Mouse (Mus musculus): ENCODE measurements around the gene Eif2d. TPM values are rescaled to one million over a fixed set of nuclear protein-coding genes. Genes with fewer than 3 reads are reported as not detected.

Eif2d gene
- total RNA-seq (2021) (10 to 100 TPM; 34.7 to 37.1 TPM), polyA plus RNA-seq (2012; rRNA removed) (25.8 and 35.3 TPM in 2 replicates)
- long read RNA-seq, transcript Eif2d-202 (15 exons, 2,009 nt), result major isoform, 39 of 48 reads
- long read RNA-seq, partial matches to known transcripts, result 6 of 48 reads
- long read RNA-seq, other reads (novel, unspliced or antisense), result 3 of 48 reads

- intact Hi-C loops (cut with DNase I), result loop anchor here (2.0 to 10.0 kb wide), 2 partner anchors 14 to 278 kb away; partner anchors contain the start of gene Dyrk3
- peak; percentile 90 to 91 for DNase-seq
- Histone ChIP-seq H3K27me3 (ENCODE audit: control insufficient read depth, insufficient read depth, low read length) (no peaks in the 10 kb centered on the region), H3K27ac (peak within 1 kb of the TSS; percentile 52), H3K79me2 (replicated peaks; ENCODE audit: control insufficient read depth, insufficient read depth, low read length) (no peaks in the 10 kb centered on the region), H3K9ac (ENCODE audit: low read depth, low read length) (peak within 1 kb of the TSS; percentile 82), H3K4me3 (peak within 1 kb of the TSS; percentile 67), H3K4me1 (ENCODE audit: control insufficient read depth, insufficient read depth, low read length) (peaks cover 2% of the 10 kb centered on the region; the same call in 1 of the 2 replicates), H3K36me3 (ENCODE audit: control insufficient read depth, insufficient read depth, low read length) (peaks cover 3% of the 10 kb centered on the region)
- WGBS, result 1% methylated on average over 27 of the region's 27 CpGs
- no peak for TF ChIP-seq EP300 (IDR thresholded peaks at IDR 0.05; ENCODE audit: insufficient read depth, low read depth, low read length)
- peak; percentile 72; the same call in 1 of the 2 replicates for TF ChIP-seq POLR2A (IDR thresholded peaks at IDR 0.05; ENCODE audit: insufficient read depth, low read depth, low read length)
These were observed at the start of gene Eif2d for GRCm38 (mm10) chr1:131153018-131153629. Gene Eif2d (plus strand): TSS chr1:131153181.

- no peak overlapping the region for H3K27ac ChIP-seq
These were observed 49.1 kb upstream of the Eif2d start for GRCm38 (mm10) chr1:131103776-131104424.

GRCm38 (mm10) chr1:131107575-131108308 lies 45.2 kb upstream of the Eif2d start:
- Histone ChIP-seq H3K79me2 (replicated peaks; ENCODE audit: control insufficient read depth, insufficient read depth, low read length) (no peaks in the 10 kb centered on the region), H3K9ac (ENCODE audit: low read depth, low read length) (no peak overlapping the region), H3K27me3 (ENCODE audit: control insufficient read depth, insufficient read depth, low read length) (no peaks in the 10 kb centered on the region), H3K4me3 (no peak overlapping the region), H3K27ac (peak overlapping the region; percentile 45), H3K36me3 (ENCODE audit: control insufficient read depth, insufficient read depth, low read length) (peaks cover 1% of the 10 kb centered on the region; the same call in 1 of the 2 replicates), H3K4me1 (ENCODE audit: control insufficient read depth, insufficient read depth, low read length) (peaks cover 12% of the 10 kb centered on the region)
- intact Hi-C loops (cut with DNase I), result no loop called here
- WGBS, result 56% methylated on average over 10 of the region's 10 CpGs
- TF ChIP-seq CTCF (IDR thresholded peaks at IDR 0.05), result no peak
- TF ChIP-seq POLR2A (IDR thresholded peaks at IDR 0.05; ENCODE audit: insufficient read depth, low read depth, low read length), result no peak
- no peak for TF ChIP-seq EP300 (IDR thresholded peaks at IDR 0.05; ENCODE audit: insufficient read depth, low read depth, low read length)
- peak; percentile 37 to 65 for DNase-seq

More at GRCm38 (mm10) chr1:131103776-131104424, 49.1 kb upstream of the Eif2d start:
- H3K9ac ChIP-seq (ENCODE audit: low read depth, low read length), result no peak overlapping the region
- H3K27me3 ChIP-seq (ENCODE audit: control insufficient read depth, insufficient read depth, low read length), result no peaks in the 10 kb centered on the region
- WGBS, result 35% methylated on average over 10 of the region's 10 CpGs
- H3K36me3 ChIP-seq (ENCODE audit: control insufficient read depth, insufficient read depth, low read length), result no peaks in the 10 kb centered on the region
- intact Hi-C loops (cut with DNase I), result no loop called here
- peaks cover 7% of the 10 kb centered on the region for H3K4me1 ChIP-seq (ENCODE audit: control insufficient read depth, insufficient read depth, low read length)
- H3K79me2 ChIP-seq (replicated peaks; ENCODE audit: control insufficient read depth, insufficient read depth, low read length), result no peaks in the 10 kb centered on the region
- peak in 1 of 2 experiments; percentile 39 for DNase-seq
- TF ChIP-seq POLR2A (IDR thresholded peaks at IDR 0.05; ENCODE audit: insufficient read depth, low read depth, low read length) (no peak), EP300 (IDR thresholded peaks at IDR 0.05; ENCODE audit: insufficient read depth, low read depth, low read length) (no peak), CTCF (IDR thresholded peaks at IDR 0.05) (no peak)
- no peak overlapping the region for H3K4me3 ChIP-seq

GRCm38 (mm10) chr1:131110525-131111106 lies 42.4 kb upstream of the Eif2d start:
- no peaks in the 10 kb centered on the region for H3K27me3 ChIP-seq (ENCODE audit: control insufficient read depth, insufficient read depth, low read length)
- peaks cover 2% of the 10 kb centered on the region; the same call in 1 of the 2 replicates for H3K36me3 ChIP-seq (ENCODE audit: control insufficient read depth, insufficient read depth, low read length)
- TF ChIP-seq CTCF (IDR thresholded peaks at IDR 0.05) (no peak), EP300 (IDR thresholded peaks at IDR 0.05; ENCODE audit: insufficient read depth, low read depth, low read length) (no peak), POLR2A (IDR thresholded peaks at IDR 0.05; ENCODE audit: insufficient read depth, low read depth, low read length) (no peak)
- H3K9ac ChIP-seq (ENCODE audit: low read depth, low read length), result no peak overlapping the region
- no peak overlapping the region for H3K4me3 ChIP-seq
- H3K4me1 ChIP-seq (ENCODE audit: control insufficient read depth, insufficient read depth, low read length), result peaks cover 5% of the 10 kb centered on the region
- WGBS, result 24% methylated on average over 12 of the region's 12 CpGs
- intact Hi-C loops (cut with DNase I), result no loop called here
- peak overlapping the region; percentile 53 for H3K27ac ChIP-seq
- H3K79me2 ChIP-seq (replicated peaks; ENCODE audit: control insufficient read depth, insufficient read depth, low read length), result no peaks in the 10 kb centered on the region
- DNase-seq, result peak; percentile 33 to 56

- Histone ChIP-seq H3K4me3 (no peak overlapping the region), H3K36me3 (ENCODE audit: control insufficient read depth, insufficient read depth, low read length) (peaks cover 2% of the 10 kb centered on the region; the same call in 1 of the 2 replicates), H3K27ac (peak overlapping the region; percentile 23; the same call in 1 of the 2 replicates), H3K79me2 (replicated peaks; ENCODE audit: control insufficient read depth, insufficient read depth, low read length) (no peaks in the 10 kb centered on the region), H3K9ac (ENCODE audit: low read depth, low read length) (no peak overlapping the region), H3K4me1 (ENCODE audit: control insufficient read depth, insufficient read depth, low read length) (peaks cover 8% of the 10 kb centered on the region), H3K27me3 (ENCODE audit: control insufficient read depth, insufficient read depth, low read length) (no peaks in the 10 kb centered on the region)
- TF ChIP-seq CTCF (IDR thresholded peaks at IDR 0.05) (peak; percentile 63), POLR2A (IDR thresholded peaks at IDR 0.05; ENCODE audit: insufficient read depth, low read depth, low read length) (no peak), EP300 (IDR thresholded peaks at IDR 0.05; ENCODE audit: insufficient read depth, low read depth, low read length) (no peak)
- peak in 1 of 2 experiments; percentile 52 for DNase-seq
- WGBS, result 12% methylated on average over 6 of the region's 6 CpGs
- intact Hi-C loops (cut with DNase I), result no loop called here
These were observed 40.4 kb upstream of the Eif2d start for GRCm38 (mm10) chr1:131112576-131112975.

All from heart, adult 2 months (tissue).